Mouse (Mus musculus) CH12.LX (cell line): ENCODE results near the gene Nxn. TPM values are rescaled to one million over a fixed set of nuclear protein-coding genes. Genes with fewer than 3 reads are reported as not detected.
"Not testable (repeated sequence)": the region's sequence is repeated elsewhere in the genome, so short reads cannot be mapped to it uniquely, and the experiment has no call there.

ENCODE experiments used
- DNase-seq: peaks from one replicate; pipeline ENCODE4 v3.0.0-alpha.2; 2013; ENCODE audit errors: extremely low read depth
- H3K27ac ChIP-seq: 2 replicates; pipeline ENCODE4 v1.5.1; 2012; ENCODE audit warnings: low read depth, mild to moderate bottlenecking, control low read depth, moderate library complexity; ENCODE audit not compliant: insufficient read depth
- H3K27me3 ChIP-seq: replicated peaks from 2 replicates; pipeline ENCODE3; 2012; ENCODE audit warnings: inconsistent platforms
- H3K36me3 ChIP-seq, 2 experiments: replicated peaks in 1 of 2; 2 replicates each; pipeline versions ENCODE3 to v1.6.1; 2012; ENCODE audit warnings: inconsistent platforms in 1 of 2, low read length in 1 of 2, mild to moderate bottlenecking in 1 of 2, mixed read lengths in 1 of 2, moderate library complexity in 1 of 2; ENCODE audit not compliant: control insufficient read depth in 1 of 2, insufficient read depth in 1 of 2
- H3K4me1 ChIP-seq, 2 experiments: 2 replicates each; pipeline ENCODE4 v1.6.1; 2012; ENCODE audit warnings: inconsistent platforms in 1 of 2, moderate library complexity in 1 of 2; ENCODE audit not compliant: insufficient read depth in 2 of 2, control insufficient read depth in 1 of 2
- H3K4me2 ChIP-seq: 2 replicates; pipeline ENCODE4 v1.6.1; 2012; ENCODE audit warnings: low read depth, mild to moderate bottlenecking, control low read depth; ENCODE audit not compliant: poor library complexity, insufficient read depth, severe bottlenecking
- H3K4me3 ChIP-seq, 3 experiments: fragments of 150-350 bp in 1 of 3; sonication (generic) in 1 of 3; replicated peaks in 1 of 3; 2 replicates each; pipeline versions ENCODE3 to v1.5.1; 2011 to 2012; ENCODE audit warnings: low read depth in 2 of 3, low read length in 2 of 3, mild to moderate bottlenecking in 2 of 3, moderate library complexity in 2 of 3, control low read depth in 1 of 3, improper control_type of control experiment in 1 of 3, inconsistent platforms in 1 of 3, mixed read lengths in 1 of 3; ENCODE audit not compliant: poor library complexity in 1 of 3
- H3K79me2 ChIP-seq: replicated peaks from 2 replicates; pipeline ENCODE4 v1.6.1; 2012; ENCODE audit warnings: mild to moderate bottlenecking, moderate library complexity; ENCODE audit not compliant: control insufficient read depth, poor library complexity, insufficient read depth, severe bottlenecking; ENCODE audit errors: extremely low read depth
- H3K9ac ChIP-seq: 2 replicates; pipeline ENCODE4 v1.6.1; 2012; ENCODE audit warnings: low read depth, mild to moderate bottlenecking, control low read depth, moderate library complexity; ENCODE audit not compliant: insufficient read depth
- H3K9me3 ChIP-seq: replicated peaks from 2 replicates; pipeline ENCODE3; 2012; ENCODE audit warnings: low read length, inconsistent platforms, mixed read lengths
- CHD1 ChIP-seq: IDR thresholded peaks from 2 replicates; pipeline ENCODE4 v1.6.1; 2012; ENCODE audit warnings: low read depth, low read length, improper control_type of control experiment, inconsistent platforms
- CHD2 ChIP-seq: IDR thresholded peaks from 2 replicates; pipeline ENCODE4 v1.6.1; 2011; ENCODE audit warnings: low read length, improper control_type of control experiment
- CTCF ChIP-seq, 2 experiments: IDR thresholded peaks in 1 of 2; conservative IDR thresholded peaks in 1 of 2; 2 replicates each; pipeline ENCODE4 v1.5.1; 2011 to 2012; ENCODE audit warnings: low read depth in 2 of 2, low read length in 2 of 2, improper control_type of control experiment in 1 of 2, inconsistent platforms in 1 of 2, mild to moderate bottlenecking in 1 of 2, moderate library complexity in 1 of 2
- E2F4 ChIP-seq: IDR thresholded peaks from 2 replicates; pipeline ENCODE4 v1.6.1; 2011; ENCODE audit warnings: low read depth, low read length, improper control_type of control experiment; ENCODE audit not compliant: insufficient replicate concordance
- POLR2AphosphoS2 ChIP-seq: IDR thresholded peaks from 2 replicates; pipeline ENCODE4 v1.6.1; 2011; ENCODE audit warnings: low read depth, low read length, improper control_type of control experiment
- RCOR1 ChIP-seq: conservative IDR thresholded peaks from 2 replicates; pipeline ENCODE4 v1.6.1; 2012; ENCODE audit warnings: low read depth, mild to moderate bottlenecking, inconsistent platforms, low read length, improper control_type of control experiment
- SIN3A ChIP-seq: IDR thresholded peaks from 2 replicates; pipeline ENCODE4 v1.6.1; 2012; ENCODE audit warnings: low read length, improper control_type of control experiment, inconsistent platforms
- dilution Hi-C: fragments of 300-500 bp; cut with MboI; formaldehyde crosslinking; loops from 2 replicates; pipeline ENCODE4 v1.14.3; 2020; ENCODE audit warnings: low sequenced_read_pairs; ENCODE audit not compliant: extremely low pct_unique_long_range_greater_than_20kb, extremely low pct_ligation_motif_present
- in situ Hi-C: fragments of 300-500 bp; cut with MboI; formaldehyde crosslinking; loops from 3 replicates; pipeline ENCODE4 v1.14.3; 2019; ENCODE audit warnings: low sequenced_read_pairs, low pct_ligation_motif_present, low pct_unique_long_range_greater_than_20kb, mixed read lengths
- polyA plus RNA-seq: library from polyadenylated mRNA; unstranded; fragments of >175 nt; gene quantifications from 2 replicates; pipeline ENCODE4 v1.2.1, GENCODE M21; 2012; ENCODE audit warnings: low read depth; ENCODE audit not compliant: insufficient read length
- total RNA-seq, 2 experiments: library from RNA; depleted of rRNA; stranded (reverse); fragments of 300-350 nt in 1 of 2; fragments of >200 nt in 1 of 2; gene quantifications; 2 replicates each; pipeline ENCODE4 v1.2.3; 2012 to 2014

Nxn gene
- total and polyA plus RNA-seq, 3 experiments: 15.3 to 24.8 (median 19.2) TPM

DNA sequence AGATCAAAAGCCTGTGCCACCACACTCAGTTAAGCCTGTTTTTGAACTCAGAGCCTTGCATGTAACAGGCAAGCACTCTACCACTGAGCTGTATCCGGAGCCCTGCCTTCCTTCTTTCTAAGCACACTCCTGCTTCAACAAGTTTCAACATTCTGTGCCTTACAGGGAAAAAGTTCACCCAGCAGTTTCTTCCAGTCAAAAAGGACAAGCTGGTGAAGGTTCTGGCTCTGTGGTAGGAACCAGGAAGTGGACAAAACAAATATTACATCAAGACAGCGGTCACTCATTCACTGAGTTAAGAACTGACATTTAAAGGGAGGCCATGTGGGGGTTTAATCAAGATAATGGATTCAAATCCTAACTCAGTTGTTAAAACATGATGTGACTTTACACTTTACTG lies 183.9 kb downstream of the Nxn start:
- Histone ChIP-seq H3K27ac (no peak overlapping the region), H3K9me3 (no peaks in the 10 kb centered on the region), H3K79me2 (peaks cover 20% of the 10 kb centered on the region), H3K4me2 (no peak overlapping the region), H3K4me1 (peaks cover 3 to 28% of the 10 kb centered on the region in 2 experiments; a peak in 3 of 4 replicates), H3K36me3 (peaks cover 45 to 67% of the 10 kb centered on the region in 2 experiments), H3K4me3 (peak overlapping the region in 1 of 3 experiments; percentile 2), H3K27me3 (no peaks in the 10 kb centered on the region), H3K9ac (no peak overlapping the region)
- peak; percentile 17 for DNase-seq
- in situ Hi-C loops (no loop called here), dilution Hi-C loops (no loop called here)
- TF ChIP-seq CHD2 (0 out of 2 replicates have a peak, but pooled peaks have one; percentile 20), POLR2AphosphoS2 (0 out of 2 replicates have a peak, but pooled peaks have one; percentile 51), SIN3A (no peak)

DNA sequence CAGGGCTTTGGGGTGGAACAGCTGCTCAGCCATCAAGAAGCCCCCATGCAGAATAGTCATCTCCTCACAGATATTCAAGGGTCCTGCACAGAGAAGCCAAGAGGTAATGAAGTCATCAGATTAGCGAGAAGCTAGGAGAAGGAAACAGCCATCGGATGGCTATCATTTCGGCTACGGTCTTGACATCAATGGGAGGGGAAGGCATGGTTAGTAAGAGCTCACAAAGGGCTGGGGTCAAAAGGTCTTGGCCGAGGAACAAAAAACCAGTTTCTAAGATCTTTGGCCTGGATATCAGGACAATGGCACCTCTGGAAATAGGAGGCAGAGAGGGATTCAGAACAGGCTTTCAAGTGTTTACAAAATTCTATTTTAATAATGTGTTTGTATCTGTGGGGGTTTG lies 185.1 kb downstream of the Nxn start:
- H3K27ac ChIP-seq: no peak overlapping the region
- no peak for TF ChIP-seq CTCF (conservative IDR thresholded peaks at IDR 0.05 in 1 of 2, IDR thresholded peaks at IDR 0.05 in 1 of 2; ENCODE audit: low read depth in 2 of 2, low read length in 2 of 2)
- TF ChIP-seq SIN3A: no peak
- TF ChIP-seq CHD1: no peak
- TF ChIP-seq RCOR1: no peak
- TF ChIP-seq E2F4: no peak
- H3K9ac ChIP-seq: no peak overlapping the region
- no peak overlapping the region for H3K4me2 ChIP-seq
- no peaks in the 10 kb centered on the region for H3K27me3 ChIP-seq
- no peak for DNase-seq
- peaks cover 20% of the 10 kb centered on the region for H3K79me2 ChIP-seq
- peaks cover 49 to 67% of the 10 kb centered on the region in 2 experiments for H3K36me3 ChIP-seq
- dilution Hi-C loops (no loop called here), in situ Hi-C loops (no loop called here)
- H3K9me3 ChIP-seq: no peaks in the 10 kb centered on the region
- peaks cover 3 to 28% of the 10 kb centered on the region in 2 experiments; a peak in 3 of 4 replicates for H3K4me1 ChIP-seq
- no peak overlapping the region for H3K4me3 ChIP-seq

DNA sequence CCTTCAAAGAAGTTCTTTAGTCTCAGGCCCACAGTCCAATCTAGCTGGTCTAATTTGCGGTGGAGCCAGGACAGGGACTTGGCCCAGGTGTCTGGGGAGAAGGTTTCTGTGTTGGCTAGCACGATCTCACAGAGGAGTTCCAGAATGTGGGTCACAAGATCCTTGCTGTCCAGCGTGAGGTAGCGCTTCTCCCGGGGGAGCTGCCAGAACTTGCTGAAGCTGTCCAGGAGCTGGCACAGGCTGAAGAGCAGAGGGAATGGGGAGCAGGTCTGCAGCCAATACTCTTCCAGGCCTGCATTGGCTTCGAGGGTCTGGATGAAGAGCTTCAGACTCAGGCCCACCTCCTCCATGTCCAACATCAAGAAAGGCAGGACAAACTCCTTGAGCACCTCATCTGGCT lies 187.3 kb downstream of the Nxn start:
- H3K9ac ChIP-seq, in situ Hi-C loops, H3K4me3 ChIP-seq, H3K27me3 ChIP-seq, dilution Hi-C loops, DNase-seq, H3K4me2 ChIP-seq, H3K9me3 ChIP-seq, H3K27ac ChIP-seq: not testable (repeated sequence)
- H3K36me3 ChIP-seq: peaks cover 61 to 82% of the 10 kb centered on the region in 2 experiments
- peaks cover 13% of the 10 kb centered on the region for H3K79me2 ChIP-seq
- peaks cover 3 to 19% of the 10 kb centered on the region in 2 experiments; a peak in 3 of 4 replicates for H3K4me1 ChIP-seq
